Mouse (Mus musculus): ENCODE measurements around the gene Rpl15.

- TF ChIP-seq NANOG (IDR thresholded peaks at IDR 0.05; ENCODE audit: borderline replicate concordance, low read length) (no peak), CTCF (conservative IDR thresholded peaks at IDR 0.05; ENCODE audit: low read length) (no peak)
Observed at GRCm38 (mm10) chr14:18271666-18272065, 475 bp upstream of the Rpl15 start.

Data from E14TG2a.4 (cell line).